Mouse (Mus musculus) embryonic facial prominence, embryonic 11.5 days (tissue): ENCODE measurements around the gene Metrn. TPM values are rescaled to one million over a fixed set of nuclear protein-coding genes. Genes with fewer than 3 reads are reported as not detected.

Source experiments
- ATAC-seq: fragments of 200-750 bp; cut with Nextera tagmentation; replicated peaks from 2 replicates; pipeline ENCODE4 v1.8.0; 2017; ENCODE audit warnings: low read depth; ENCODE audit not compliant: insufficient number of reproducible peaks, low FRiP score, low TSS enrichment
- DNase-seq: peaks from one replicate; pipeline ENCODE4 v3.0.0-alpha.2; 2015; ENCODE audit warnings: low spot score
- H3K27ac ChIP-seq: fragments of 300-500 bp; sonication (generic); replicated peaks from 2 replicates; pipeline ENCODE4 v1.5.1; 2014; ENCODE audit warnings: mild to moderate bottlenecking, low read depth, low read length, control low read depth
- H3K27me3 ChIP-seq: fragments of 300-500 bp; sonication (generic); 2 replicates; pipeline ENCODE4 v1.6.1; 2014; ENCODE audit warnings: mild to moderate bottlenecking, low read length, moderate library complexity, mixed read lengths; ENCODE audit not compliant: control insufficient read depth, insufficient read depth
- H3K36me3 ChIP-seq: fragments of 300-500 bp; sonication (generic); replicated peaks from 2 replicates; pipeline ENCODE4 v1.6.1; 2014; ENCODE audit warnings: low read depth, mild to moderate bottlenecking, low read length, moderate library complexity, mixed read lengths; ENCODE audit not compliant: control insufficient read depth, insufficient read depth
- H3K4me1 ChIP-seq: fragments of 300-500 bp; sonication (generic); 2 replicates; pipeline ENCODE4 v1.6.1; 2014; ENCODE audit warnings: low read length, mixed read lengths; ENCODE audit not compliant: control insufficient read depth, insufficient read depth
- H3K4me2 ChIP-seq: fragments of 300-500 bp; sonication (generic); 2 replicates; pipeline ENCODE4 v1.6.1; 2014; ENCODE audit warnings: low read depth, mild to moderate bottlenecking, control low read depth, low read length, moderate library complexity
- H3K4me3 ChIP-seq: fragments of 300-500 bp; sonication (generic); 2 replicates; pipeline ENCODE4 v1.5.1; 2014; ENCODE audit warnings: low read depth, low read length, control low read depth
- H3K9ac ChIP-seq: fragments of 300-500 bp; sonication (generic); replicated peaks from 2 replicates; pipeline ENCODE4 v1.6.1; 2014; ENCODE audit warnings: mild to moderate bottlenecking, control low read depth, low read length
- H3K9me3 ChIP-seq: fragments of 300-500 bp; sonication (generic); replicated peaks from 2 replicates; pipeline ENCODE4 v1.6.1; 2016; ENCODE audit warnings: mild to moderate bottlenecking, low read length, inconsistent platforms, mixed read lengths; ENCODE audit not compliant: control insufficient read depth
- WGBS: fragments of 180-500 bp; shearing (Covaris S2); extraction: QIAGEN DNeasy Blood & Tissue Kit; methylation state at CpG from one replicate; pipeline ENCODE4 v1.1.7; 2014; 5-methylcytosine and 5-hydroxymethylcytosine counted together
- polyA plus RNA-seq: library from polyadenylated mRNA; unstranded; fragments of >200 nt; fragmentation: Nextera tagmentation; extraction: Ambion mirVana; gene quantifications from 2 replicates; pipeline ENCODE4 v1.2.1, GENCODE M21; 2014

Metrn gene
- polyA plus RNA-seq: 13.4 and 15.6 TPM in 2 replicates

DNA sequence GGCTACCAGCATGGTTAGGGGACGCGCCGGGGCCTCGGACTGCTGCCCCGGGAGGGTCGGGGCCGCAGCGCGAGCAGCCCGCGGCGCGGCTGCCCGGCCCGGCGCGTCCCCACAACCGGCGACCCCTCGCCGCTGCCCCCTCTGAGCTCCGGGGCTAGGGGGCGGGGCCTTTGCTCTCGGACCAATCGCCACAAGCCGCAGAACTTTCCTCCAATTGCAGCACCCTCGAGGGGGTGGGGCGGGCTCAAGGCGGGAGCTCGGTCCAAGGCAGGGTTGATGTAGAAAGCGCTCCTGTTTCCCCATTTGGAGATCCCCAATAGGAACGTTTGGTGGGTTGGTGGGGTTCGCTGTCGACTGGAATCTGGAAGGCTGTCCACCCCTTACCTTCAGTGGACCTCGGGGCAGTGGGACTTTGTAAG is at the start of gene Metrn:
TSS of gene Metrn (minus strand) at position 186 of the 419 bp plus-strand sequence.
- peak within 1 kb of the TSS; percentile 81 for H3K9ac ChIP-seq
- H3K4me2 ChIP-seq: peak within 1 kb of the TSS; percentile 97
- H3K27ac ChIP-seq: peak within 1 kb of the TSS; percentile 68
- WGBS: under 1% methylated on average over 35 of the region's 35 CpGs
- H3K4me3 ChIP-seq: peak within 1 kb of the TSS; percentile 80
- DNase-seq (peak; percentile 95), ATAC-seq (peak; percentile 61)
- no peaks in the 10 kb centered on the region for H3K27me3 ChIP-seq
- H3K9me3 ChIP-seq: no peaks in the 10 kb centered on the region
- no peaks in the 10 kb centered on the region for H3K36me3 ChIP-seq
- H3K4me1 ChIP-seq: peaks cover 7% of the 10 kb centered on the region

GRCm38 (mm10) chr17:25844396-25844901 is 47.5 kb upstream of the Metrn start, which contains the start of gene Rhot2:
Rhot2 (minus strand) TSS chr17:25844851.
- H3K4me2 ChIP-seq: peak within 1 kb of the TSS; percentile 89
- H3K4me3 ChIP-seq: peak within 1 kb of the TSS; percentile 84
- ATAC-seq (peak; percentile 93), DNase-seq (peak; percentile 97)
- H3K27me3 ChIP-seq: no peaks in the 10 kb centered on the region
- peak within 1 kb of the TSS; percentile 82 for H3K9ac ChIP-seq
- H3K4me1 ChIP-seq: peaks cover 3% of the 10 kb centered on the region
- under 1% methylated on average over 20 of the region's 21 CpGs for WGBS
- H3K36me3 ChIP-seq: peaks cover 14% of the 10 kb centered on the region
- no peaks in the 10 kb centered on the region for H3K9me3 ChIP-seq
- peak within 1 kb of the TSS; percentile 47; the same call in 1 of the 2 replicates for H3K27ac ChIP-seq

GRCm38 (mm10) chr17:25843636-25844395 is 46.9 kb upstream of the Metrn start:
- peak overlapping the region; percentile 47; the same call in 1 of the 2 replicates for H3K27ac ChIP-seq
- H3K36me3 ChIP-seq: peaks cover 16% of the 10 kb centered on the region
- H3K9me3 ChIP-seq: no peaks in the 10 kb centered on the region
- H3K27me3 ChIP-seq: no peaks in the 10 kb centered on the region
- H3K9ac ChIP-seq: peak overlapping the region; percentile 82
- WGBS: 3% methylated on average over 36 of the region's 38 CpGs
- peaks cover 3% of the 10 kb centered on the region for H3K4me1 ChIP-seq
- H3K4me2 ChIP-seq: peak overlapping the region; percentile 89
- DNase-seq: no peak
- peak; percentile 2; the same call in 1 of the 2 replicates for ATAC-seq
- H3K4me3 ChIP-seq: peak overlapping the region; percentile 84

GRCm38 (mm10) chr17:25843122-25843521 is 46.2 kb upstream of the Metrn start:
- peaks cover 14% of the 10 kb centered on the region for H3K36me3 ChIP-seq
- ATAC-seq (no peak), DNase-seq (no peak)
- H3K9me3 ChIP-seq: no peaks in the 10 kb centered on the region
- peak overlapping the region; percentile 20; the same call in 1 of the 2 replicates for H3K9ac ChIP-seq
- WGBS: 93% methylated on average over 4 of the region's 4 CpGs
- H3K4me2 ChIP-seq: no peak overlapping the region; the same call in 1 of the 2 replicates
- H3K27ac ChIP-seq: no peak overlapping the region
- H3K27me3 ChIP-seq: no peaks in the 10 kb centered on the region
- no peak overlapping the region for H3K4me3 ChIP-seq
- peaks cover 3% of the 10 kb centered on the region for H3K4me1 ChIP-seq

DNA sequence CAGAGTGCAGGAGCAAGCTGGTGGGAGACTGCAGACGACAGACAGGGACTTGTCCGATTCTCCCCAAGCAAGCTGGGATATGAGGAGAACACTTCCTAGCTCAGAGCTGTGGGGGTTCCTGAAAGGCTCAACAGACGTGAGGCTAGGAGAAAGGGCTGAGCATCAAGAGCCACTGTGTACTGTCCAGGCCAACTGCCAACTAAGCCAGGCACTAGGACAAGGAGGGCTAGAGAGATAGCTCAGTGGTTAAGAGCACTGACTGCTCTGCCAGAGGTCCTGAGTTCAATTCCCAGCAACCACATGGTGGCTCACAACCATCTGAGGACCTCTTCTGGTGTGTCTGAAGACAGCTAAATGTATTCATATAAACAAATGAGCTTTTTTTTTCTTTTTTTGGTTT is 45.6 kb upstream of the Metrn start:
- Histone ChIP-seq H3K27me3 (no peaks in the 10 kb centered on the region), H3K27ac (no peak overlapping the region), H3K4me2 (no peak overlapping the region), H3K9ac (no peak overlapping the region), H3K4me1 (peaks cover 3% of the 10 kb centered on the region), H3K4me3 (no peak overlapping the region), H3K36me3 (peaks cover 14% of the 10 kb centered on the region), H3K9me3 (no peaks in the 10 kb centered on the region)
- no peak for DNase-seq
- ATAC-seq: no peak
- WGBS: 84% methylated on average over 3 of the region's 3 CpGs

- Histone ChIP-seq H3K9ac (no peak within 1 kb of the TSS), H3K9me3 (no peaks in the 10 kb centered on the region), H3K4me3 (no peak within 1 kb of the TSS), H3K27ac (no peak within 1 kb of the TSS), H3K4me2 (no peak within 1 kb of the TSS), H3K4me1 (peaks cover 10% of the 10 kb centered on the region), H3K27me3 (no peaks in the 10 kb centered on the region), H3K36me3 (peaks cover 14% of the 10 kb centered on the region)
- no peak for DNase-seq
- WGBS: 93% methylated on average over 22 of the region's 22 CpGs
- no peak for ATAC-seq
These were observed 44.4 kb upstream of the Metrn start, which contains the start of gene Gm20683 for GRCm38 (mm10) chr17:25841117-25841880. Gm20683 (minus strand) TSS chr17:25841763.

DNA sequence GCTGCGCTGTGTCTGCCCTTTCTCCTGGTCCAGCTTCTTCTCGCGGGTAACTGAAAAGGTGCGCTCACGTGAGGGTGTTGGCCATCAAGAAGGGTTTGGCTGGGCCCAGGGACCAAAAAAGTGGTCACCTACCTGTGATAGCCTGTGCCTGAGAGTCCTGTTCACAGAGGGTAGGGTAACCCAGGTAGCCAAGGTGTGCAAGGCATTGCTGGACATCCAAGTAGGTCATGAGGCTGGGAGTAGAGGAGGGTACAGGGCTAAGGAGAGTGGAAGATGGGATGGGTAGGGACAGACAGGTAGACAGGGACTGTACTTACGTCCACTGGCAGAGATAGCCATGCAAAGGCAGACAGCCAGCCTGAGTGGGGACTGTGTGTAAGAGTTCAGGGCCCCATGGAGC is 43.6 kb upstream of the Metrn start:
- ATAC-seq: no peak
- Histone ChIP-seq H3K4me3 (no peak overlapping the region), H3K9ac (no peak overlapping the region), H3K27me3 (no peaks in the 10 kb centered on the region), H3K9me3 (no peaks in the 10 kb centered on the region), H3K4me2 (no peak overlapping the region), H3K36me3 (peaks cover 14% of the 10 kb centered on the region), H3K4me1 (peaks cover 10% of the 10 kb centered on the region), H3K27ac (no peak overlapping the region)
- WGBS: 92% methylated on average over 6 of the region's 6 CpGs
- no peak for DNase-seq
